Mouse (Mus musculus) cerebellum, postnatal 25 days (tissue): ENCODE measurements around the gene Klhl2.
A peak's percentile ranks its signal among the peaks of the same experiment; 100 is the strongest.

ENCODE experiments used
- DNase-seq, 2 experiments: peaks; one replicate each; pipeline ENCODE4 v3.0.0; 2021; ENCODE audit warnings: mixed read lengths in 2 of 2

Gene Klhl2

GRCm38 (mm10) chr8:64764075-64764474 lies 85.7 kb downstream of the Klhl2 start:
- no peak for DNase-seq

- no peak for DNase-seq
Observed at GRCm38 (mm10) chr8:64762751-64763150, 87.1 kb downstream of the Klhl2 start.

DNA sequence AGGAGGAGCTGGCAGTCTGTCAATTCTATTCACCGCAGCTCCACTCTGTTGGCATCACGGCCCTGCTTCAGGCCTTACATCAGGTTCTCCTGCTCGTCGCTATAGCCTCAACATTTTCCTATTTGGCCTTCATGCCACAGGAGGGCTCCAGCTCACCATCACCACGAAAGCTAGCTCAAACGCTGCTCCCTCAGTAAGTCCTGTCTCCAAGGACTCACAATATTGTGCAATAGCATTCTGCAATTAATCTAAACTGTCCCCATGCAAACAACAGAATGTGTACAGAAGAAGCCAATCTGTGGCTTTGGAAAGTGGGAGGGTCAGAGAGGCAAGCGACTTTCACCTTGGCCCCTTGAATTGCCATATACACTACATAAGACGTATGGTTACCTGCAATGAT lies 88.4 kb downstream of the Klhl2 start:
- peak; percentile 46 to 68 for DNase-seq

GRCm38 (mm10) chr8:64757956-64758355 lies 91.9 kb downstream of the Klhl2 start:
- no peak for DNase-seq

- no peak for DNase-seq
Observed at GRCm38 (mm10) chr8:64746215-64747058, 103.4 kb downstream of the Klhl2 start.

GRCm38 (mm10) chr8:64740547-64741211 lies 109.1 kb downstream of the Klhl2 start:
- no peak for DNase-seq

- DNase-seq: no peak
Observed at GRCm38 (mm10) chr8:64738916-64739315, 110.9 kb downstream of the Klhl2 start.

GRCm38 (mm10) chr8:64736767-64737323 lies 113.0 kb downstream of the Klhl2 start:
- DNase-seq: no peak

DNA sequence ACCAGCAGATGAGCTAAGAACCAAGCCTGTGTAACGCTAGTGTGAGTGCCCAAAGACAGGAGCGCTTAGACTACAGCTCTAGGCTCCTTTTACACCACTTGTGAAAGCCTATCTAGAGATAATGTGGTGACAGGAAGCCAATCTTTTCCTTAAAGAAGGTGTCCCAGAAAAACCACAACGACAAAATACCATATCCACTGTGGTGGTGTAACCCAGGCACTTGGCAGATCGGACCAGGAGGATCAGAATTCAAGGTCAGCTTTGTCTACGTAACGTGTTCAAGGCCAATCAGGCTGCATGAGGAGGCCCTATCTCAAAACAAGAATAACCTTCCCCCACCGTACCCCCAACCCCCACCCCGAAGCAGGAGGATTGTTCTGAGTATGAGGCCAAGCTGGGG lies 114.7 kb downstream of the Klhl2 start:
- no peak for DNase-seq

DNA sequence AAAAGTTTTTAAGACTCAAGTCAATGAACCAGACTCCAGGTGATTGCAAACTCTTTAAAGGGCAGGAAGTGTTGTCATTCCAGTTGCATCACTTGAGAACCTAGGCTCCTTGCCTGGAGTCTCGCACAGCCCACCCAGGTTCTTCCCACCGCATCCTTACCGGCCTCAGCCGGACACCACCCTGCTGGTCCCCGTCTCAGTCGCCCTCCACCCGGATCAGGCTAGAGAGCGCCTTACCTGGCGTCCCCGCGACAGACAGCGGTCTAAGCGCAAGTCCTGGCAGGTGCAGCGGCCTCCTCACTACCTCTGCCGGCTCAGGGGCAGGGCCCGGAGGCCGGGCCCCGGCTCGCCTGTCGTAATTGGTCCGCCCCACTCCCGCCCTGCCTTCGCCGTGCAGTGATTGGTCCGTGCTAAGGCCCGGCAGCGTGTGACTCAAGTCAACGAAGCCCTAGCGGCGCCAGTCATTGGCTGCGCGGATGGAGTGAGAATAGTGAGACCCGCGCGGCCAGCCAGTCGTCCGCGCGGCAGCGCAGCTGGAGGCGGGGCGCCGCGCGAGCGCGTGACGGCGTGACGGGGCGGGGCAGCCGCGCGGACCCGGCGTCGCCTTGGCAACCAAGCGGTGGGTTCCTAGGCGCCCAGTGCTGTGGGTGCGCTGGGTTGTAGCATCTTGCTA lies 116.4 kb downstream of the Klhl2 start, which contains the start of gene Msmo1:
Gene Msmo1, minus strand, starts transcription at position 522 of the 673 bp plus-strand sequence.
- peak; percentile 95 to 97 for DNase-seq

GRCm38 (mm10) chr8:64732596-64732995 lies 117.2 kb downstream of the Klhl2 start:
- no peak for DNase-seq

- no peak for DNase-seq
Observed at GRCm38 (mm10) chr8:64728156-64728555, 121.7 kb downstream of the Klhl2 start.

DNA sequence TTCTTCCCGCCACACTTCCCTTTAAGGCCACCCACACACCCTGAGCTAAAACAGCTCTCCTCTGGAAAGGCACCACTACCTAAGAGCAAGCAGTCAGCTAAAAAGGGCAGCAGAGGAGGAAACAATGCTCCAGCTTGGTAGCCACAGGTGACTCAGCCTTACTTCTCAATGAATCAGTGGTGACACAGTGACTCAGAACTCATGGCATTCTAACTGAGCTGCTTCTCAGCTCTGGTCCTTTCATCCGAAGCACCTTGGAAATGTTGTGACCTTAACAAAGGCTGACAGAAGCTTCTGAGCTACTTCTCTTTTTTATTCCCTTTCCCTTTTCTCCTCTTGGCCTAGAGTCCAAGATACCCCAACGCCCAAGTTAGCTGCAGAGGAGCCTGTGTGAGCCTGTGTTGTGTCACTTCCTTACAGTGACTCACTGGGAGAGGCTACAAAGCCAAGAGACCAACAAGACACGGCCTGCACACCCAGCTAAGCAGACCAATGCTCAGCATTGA lies 123.6 kb downstream of the Klhl2 start:
- no peak for DNase-seq

DNA sequence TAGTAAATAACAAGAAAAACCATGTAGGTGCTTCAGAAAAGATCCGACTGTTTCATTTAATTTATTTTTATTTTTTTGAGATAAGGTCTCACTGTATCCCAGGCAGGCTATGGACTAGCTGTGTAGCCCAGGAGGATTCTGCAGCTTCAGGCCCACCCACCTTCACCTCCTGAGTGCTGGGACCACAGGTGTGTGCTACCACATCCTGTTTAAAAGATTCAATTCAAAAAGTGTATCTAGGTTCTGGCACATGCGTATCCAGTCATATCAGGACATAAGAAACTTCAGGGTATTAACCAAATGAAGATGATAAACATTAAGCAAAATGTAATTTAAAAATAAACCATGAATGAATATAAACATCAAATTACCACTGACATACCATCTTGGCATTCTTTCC lies 126.6 kb downstream of the Klhl2 start:
- no peak for DNase-seq

DNA sequence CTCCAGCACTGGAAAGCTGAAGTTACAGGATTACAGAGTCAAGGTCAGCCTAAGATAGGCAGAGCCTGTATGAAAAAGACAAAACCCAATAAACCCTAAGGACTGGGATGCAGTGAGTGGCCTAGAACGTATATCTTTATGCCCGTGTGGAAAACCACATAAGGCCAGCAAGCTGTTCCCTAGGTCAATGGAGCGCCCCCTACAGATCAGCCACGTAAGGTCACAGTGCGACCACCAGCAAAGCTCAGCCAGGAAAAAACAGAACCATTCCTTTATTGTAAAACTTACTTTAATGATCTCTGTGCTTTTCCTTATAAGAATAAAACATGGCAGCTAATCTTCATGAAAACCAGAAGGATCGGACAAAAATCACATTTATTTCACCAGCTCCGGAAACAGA lies 131.9 kb downstream of the Klhl2 start:
- DNase-seq: peak in 1 of 2 experiments; percentile 34

- no peak for DNase-seq
Observed at GRCm38 (mm10) chr8:64712499-64712898, 137.3 kb downstream of the Klhl2 start.

- no peak for DNase-seq
Observed at GRCm38 (mm10) chr8:64711544-64711943, 138.3 kb downstream of the Klhl2 start.

DNA sequence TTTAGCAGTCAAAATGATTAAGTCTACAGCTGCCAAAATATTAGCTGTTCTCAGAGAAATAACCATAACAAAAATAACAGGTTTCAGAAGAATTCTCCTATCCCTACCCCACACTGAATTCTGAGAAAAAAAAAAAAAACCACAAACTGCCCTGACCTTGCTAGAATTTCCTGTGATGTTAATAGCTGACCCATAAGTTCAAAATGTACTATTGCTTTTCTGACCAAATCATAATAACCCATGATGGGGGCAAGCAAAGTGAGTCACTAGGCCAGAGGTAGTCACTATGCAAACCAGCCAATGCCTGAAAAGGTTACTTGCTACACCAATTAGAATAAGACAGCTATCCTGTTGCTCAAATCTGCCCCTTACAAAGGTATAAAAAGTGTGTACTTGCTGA lies 142.3 kb downstream of the Klhl2 start:
- DNase-seq: no peak

DNA sequence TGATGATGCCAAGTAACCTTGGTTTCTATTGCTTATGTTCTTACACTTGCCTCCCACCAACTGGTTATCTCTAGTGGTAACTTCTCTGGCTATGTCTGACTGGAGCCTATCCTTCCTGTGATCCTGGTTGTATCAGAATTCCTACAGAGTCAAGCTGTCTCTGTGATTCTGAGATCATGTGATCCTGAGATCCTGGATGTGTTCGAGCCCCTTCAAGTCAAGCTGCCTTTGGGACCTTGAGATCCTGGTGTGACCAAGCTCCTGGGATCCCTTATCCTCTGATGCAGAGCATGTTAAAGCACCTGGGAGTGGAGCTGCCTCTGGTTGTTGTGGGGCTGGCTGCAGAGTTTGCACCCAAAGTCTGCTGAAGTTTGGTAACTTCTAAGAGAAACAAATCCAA lies 146.6 kb downstream of the Klhl2 start:
- no peak for DNase-seq

DNA sequence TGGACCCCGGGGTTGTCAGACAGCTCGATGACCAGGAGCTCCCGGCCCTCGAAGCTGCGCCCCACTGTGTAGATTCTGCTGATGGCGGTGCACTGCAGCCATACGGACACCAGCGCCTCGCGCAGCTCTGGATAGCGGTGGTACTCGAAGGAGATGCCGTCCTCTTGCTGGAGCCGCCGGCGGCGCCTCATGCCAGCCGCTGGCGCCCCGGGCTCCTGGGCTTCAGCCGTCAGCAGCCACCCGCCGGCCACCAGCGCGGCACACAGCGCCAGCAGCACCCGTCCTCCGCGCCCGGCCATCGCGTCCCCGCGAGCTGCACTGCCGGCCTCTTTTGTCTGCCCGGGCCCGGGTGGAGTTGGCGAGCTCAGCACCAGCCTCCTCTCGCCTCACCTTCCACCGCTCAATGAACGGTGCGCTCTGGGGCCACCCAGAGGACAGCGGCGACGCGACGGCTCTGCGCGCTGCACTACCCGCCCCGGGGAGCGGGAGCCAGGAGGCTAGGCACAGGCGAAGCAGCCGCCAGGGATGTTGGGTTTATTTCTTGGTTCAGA lies 157.1 kb downstream of the Klhl2 start, which contains the start of gene Cpe:
Gene Cpe, minus strand, starts transcription at position 404 of the 551 bp plus-strand sequence.
- peak; percentile 95 to 96 for DNase-seq

DNA sequence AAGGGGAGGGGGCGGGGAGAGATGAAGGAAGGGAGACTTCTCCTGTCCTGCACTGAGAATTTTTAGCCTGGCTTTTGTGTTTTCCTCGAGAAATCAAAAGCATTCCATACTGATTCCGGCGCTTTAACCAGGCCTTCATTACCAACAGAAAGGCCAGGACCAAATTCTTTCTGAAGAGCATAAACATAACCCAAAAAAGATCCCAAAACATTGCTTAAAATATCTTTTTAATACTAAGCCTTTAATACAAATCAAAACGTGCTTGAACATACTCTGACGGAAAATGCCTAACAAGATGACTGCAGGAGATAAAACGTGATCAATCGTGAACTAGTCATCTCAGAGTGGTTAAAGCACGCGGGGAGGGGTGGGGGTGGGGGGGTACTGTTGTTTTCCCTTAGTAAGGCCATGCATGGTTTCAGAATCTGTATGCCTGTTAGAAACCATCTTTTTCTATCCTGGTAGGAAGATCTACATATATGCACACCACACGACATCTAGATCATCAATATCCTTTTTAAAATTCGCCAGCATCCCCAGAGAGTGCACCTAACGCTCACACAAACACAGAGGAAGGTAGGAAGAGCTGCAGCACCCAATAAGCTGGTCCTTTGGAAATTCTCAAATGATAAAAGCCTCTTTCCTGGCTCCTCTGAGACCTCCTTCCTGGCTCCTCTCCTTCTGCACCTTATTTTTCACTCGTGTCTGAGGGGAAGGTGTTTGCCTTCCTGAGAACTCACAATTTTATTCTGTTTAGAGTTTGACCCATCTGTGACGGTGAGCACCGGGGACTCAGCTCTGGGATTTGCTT lies 158.0 kb downstream of the Klhl2 start:
- no peak for DNase-seq

DNA sequence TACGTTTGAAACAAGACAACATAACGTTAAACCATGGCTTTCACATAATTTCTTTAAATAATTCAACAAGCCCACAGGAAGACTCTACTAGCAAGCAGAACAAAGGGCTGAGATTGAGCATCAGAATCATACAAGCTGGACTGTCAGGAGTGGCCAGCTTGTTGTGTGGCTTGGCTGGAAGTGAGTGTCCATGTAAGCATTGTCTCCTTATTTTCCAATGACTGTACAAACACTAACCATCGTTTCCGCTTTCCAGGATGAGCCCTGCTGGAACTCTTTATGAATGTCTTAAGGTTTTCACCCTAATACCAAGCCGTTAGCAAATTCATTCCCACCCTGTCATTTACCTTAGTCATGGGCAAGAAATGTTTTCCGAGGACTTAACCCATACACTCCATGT lies 159.0 kb downstream of the Klhl2 start:
- DNase-seq: peak; percentile 41 to 45
